Mouse (Mus musculus) T-helper 2 cell (primary cell): ENCODE measurements around the gene Sh3pxd2b.

ENCODE experiments used
- in situ Hi-C: fragments of 300-600 bp; cut with MboI, MseI; formaldehyde crosslinking; loops from one replicate; pipeline ENCODE4 v1.15.1; 2025; ENCODE audit warnings: high pct_unique_total_duplicates

Sh3pxd2b gene

DNA sequence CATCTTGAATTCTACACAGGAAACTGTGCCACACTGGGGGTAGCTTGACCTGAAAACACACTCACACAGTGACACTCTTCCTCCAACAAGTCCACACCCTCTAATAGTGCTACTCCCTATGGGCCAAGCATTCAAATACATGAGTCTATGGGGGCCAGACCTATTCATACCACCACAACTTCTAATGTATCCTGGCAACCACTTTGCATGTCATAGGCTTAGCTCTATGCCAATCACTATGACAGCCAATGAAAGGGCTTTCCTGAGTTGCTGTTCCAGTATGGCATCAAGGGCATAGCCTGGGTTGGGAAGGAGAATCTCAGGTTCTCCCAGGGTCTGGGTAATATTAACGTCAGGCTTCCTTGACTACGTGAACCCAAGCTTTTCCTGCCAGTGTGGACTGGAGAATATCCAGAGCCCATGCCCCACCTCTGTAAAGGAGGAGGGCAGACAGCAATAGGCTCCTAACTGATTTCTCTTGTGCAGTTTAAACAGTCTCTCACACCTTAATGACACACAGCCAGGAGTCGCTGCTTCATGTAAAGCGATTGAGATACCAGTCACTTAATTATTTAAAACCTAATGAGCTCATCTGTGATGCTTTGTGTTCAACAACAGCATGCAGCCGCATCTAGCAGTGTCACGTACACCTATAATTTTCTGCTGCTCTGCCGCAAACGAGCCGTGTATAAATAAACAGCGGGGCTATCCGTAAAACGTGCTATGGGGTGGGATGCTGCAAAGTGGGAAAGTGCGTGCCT lies 25.8 kb downstream of the Sh3pxd2b start:
- in situ Hi-C loops, result loop anchor here (10.0 kb wide), 1 partner anchor 1049 kb away; no protein-coding TSS in a partner anchor

DNA sequence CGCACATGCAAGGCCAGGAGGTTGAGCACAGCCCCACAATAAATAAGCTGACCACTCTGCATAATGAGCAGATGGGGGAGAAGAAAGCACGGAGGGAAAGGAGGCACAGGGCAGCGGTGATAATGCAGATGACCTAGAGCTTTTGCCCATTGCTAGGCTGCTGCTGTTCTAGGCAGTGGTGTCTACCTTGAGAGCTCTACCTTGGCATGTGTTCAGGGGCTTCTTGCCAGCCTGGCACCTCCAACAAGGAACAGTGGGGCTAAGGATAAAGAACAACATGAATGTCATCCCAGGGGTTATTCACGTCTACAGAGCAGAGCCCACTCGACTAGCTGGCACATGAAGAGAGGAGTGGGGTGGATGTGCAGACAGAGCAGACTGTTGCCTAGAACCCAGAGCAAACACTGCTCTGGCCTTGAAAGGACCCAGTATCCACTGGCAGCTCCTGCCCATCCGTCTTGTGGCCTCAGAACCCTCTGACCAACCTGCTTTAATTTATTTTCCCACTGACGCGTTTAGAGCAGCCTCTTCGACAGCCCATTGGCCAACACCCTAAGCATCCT lies 26.5 kb downstream of the Sh3pxd2b start:
- in situ Hi-C loops, result loop anchor here (10.0 kb wide), 1 partner anchor 1049 kb away; no protein-coding TSS in a partner anchor

DNA sequence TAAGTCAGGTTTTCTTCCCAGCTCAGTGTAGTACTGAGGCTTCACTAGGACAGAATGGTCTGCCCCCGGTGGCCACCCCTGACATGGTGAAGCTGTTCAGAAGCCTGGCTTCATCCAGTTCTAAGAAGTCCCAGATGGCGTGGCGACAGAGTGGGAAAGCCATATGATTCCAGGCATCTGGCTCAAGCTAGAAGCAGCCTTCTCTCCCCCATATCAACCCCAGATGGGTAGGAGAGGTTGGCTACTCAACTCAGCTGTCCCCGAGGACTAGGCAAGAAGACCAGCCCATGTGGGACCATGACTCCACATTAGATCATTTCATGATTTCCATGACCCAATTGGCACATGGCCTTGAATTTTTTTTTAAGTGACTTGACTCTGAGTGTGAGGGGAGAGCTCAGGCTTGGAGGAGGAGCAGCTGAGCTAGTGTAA lies 27.5 kb downstream of the Sh3pxd2b start:
- in situ Hi-C loops, result loop anchor here (10.0 kb wide), 1 partner anchor 1050 kb away; no protein-coding TSS in a partner anchor

DNA sequence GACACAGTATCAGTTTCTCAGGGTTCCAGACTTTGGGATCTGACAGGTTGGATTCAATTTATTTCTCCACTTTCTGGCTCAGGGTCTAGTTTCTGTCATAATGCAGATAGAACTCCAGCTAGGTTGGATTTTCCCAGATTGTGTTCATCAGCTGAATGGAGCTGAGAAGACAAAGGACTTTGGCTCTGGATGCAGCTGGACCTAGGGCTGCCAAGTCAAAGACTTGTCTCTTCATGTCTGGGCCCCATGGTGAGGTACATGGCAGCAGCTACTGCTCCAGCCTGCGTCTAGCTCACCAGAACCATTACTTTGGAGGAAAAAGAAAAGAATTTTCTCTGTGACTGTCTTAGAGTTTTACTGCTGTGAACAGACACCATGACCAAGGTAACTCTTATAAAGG lies 28.5 kb downstream of the Sh3pxd2b start:
- in situ Hi-C loops, result loop anchor here (10.0 kb wide), 1 partner anchor 1051 kb away; no protein-coding TSS in a partner anchor

DNA sequence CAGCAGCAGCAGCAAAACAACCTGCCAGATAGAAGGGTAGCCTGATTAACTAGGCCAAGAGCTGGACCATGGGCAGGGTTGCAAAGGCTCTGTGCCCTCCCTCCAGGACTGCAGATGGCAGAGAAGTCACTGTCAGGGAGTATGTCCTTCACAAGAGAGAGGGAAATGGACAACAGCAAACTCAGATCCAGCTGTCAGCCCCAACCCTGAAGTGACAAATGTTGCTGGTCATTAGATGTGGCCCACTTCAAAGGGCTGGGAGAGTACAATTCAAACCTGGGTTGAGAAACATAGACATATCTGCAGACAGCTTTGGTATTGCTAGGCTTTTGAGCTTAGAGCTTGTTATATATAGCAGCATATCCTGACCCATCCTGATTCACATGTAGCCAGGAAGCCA lies 32.3 kb downstream of the Sh3pxd2b start:
- in situ Hi-C loops, result loop anchor here (10.0 kb wide), 1 partner anchor 1055 kb away; no protein-coding TSS in a partner anchor

DNA sequence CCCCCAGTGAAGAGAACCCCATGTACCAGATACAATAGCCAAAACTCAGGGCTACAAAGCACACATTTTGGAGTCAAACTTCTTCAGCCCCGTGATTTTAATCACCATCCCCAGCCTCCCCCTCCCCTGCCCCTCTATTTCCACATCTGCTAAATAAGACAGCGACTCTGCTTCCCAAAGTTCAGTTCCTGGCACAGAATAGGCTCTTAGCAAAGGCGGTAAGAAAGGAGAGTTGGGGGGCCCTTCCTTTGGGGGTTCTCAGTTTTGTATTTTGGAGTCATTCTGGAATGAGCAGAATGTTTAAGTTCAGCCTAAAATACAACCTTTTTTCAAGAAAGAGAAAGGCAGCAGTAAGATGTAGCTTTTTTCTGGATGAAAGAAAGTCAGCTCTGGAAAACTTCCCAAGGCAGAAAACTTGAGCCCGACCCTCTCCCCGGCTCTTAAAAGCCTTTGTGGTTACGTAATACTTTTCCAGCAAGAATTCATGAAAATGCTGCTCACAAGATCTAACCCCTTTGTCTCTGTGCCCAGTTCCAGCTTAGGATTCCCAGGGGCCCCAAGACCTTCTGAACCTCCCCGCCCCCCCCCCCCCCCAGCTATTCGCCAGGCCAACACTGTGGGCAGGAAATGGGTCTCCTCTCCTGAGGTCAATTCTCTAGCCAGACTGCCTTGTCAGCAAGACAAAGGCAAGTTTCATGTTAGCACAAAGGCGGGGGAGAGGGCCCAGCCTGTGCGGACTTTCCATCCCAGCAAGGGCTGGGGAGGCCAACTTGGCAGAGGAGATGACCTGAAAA lies 35.9 kb downstream of the Sh3pxd2b start:
- in situ Hi-C loops, result no loop called here

DNA sequence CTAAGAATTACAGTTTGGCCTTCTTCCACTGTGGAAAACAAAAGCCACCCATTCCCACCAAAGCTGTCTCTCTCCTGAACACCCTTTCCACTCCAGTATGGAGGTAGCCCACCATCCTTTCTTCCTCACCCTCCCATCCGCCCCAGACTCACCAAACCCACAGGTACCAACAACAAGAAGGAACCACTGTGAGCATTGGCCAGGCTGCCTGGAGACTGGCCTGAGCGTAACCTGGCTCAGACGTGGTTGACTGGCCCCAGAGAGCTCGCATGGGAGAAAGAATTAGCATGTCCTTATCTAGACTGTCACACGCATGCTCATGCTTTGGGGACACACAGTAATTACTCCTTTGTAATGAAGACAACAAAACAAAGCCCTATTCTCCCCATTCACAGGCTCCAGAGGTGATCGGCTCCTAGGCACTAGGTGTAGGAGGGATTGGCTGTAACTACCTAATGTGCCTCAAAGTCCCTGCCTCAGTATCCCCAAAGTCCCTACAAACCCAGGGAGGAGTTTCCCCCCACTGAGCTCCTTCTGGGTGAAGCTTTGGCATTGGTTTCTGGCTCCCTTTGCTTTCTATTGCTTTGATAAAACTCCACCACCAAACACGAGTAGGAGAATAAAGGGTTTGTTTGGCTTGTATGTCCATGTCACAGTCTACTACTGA lies 36.6 kb downstream of the Sh3pxd2b start:
- in situ Hi-C loops, result no loop called here

DNA sequence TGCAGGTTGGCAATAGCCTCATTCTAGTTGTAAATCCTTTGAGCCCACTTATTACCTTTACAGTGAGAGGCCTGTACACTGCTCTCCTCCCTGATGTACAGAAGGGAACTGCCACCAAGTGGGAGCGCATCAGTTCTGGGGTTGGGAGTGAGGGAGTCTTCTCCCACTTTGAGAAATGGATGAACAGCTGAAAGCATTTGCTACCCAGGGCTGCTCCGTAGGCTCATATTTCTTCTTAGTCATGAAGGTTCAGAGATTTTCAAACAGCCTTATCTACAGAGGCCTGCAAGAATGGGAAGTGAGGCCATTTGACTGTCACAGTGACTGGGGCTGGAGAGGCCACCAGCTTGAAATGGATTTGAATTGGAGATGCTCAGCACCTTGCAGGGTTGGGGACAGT lies 38.4 kb downstream of the Sh3pxd2b start:
- in situ Hi-C loops, result no loop called here

DNA sequence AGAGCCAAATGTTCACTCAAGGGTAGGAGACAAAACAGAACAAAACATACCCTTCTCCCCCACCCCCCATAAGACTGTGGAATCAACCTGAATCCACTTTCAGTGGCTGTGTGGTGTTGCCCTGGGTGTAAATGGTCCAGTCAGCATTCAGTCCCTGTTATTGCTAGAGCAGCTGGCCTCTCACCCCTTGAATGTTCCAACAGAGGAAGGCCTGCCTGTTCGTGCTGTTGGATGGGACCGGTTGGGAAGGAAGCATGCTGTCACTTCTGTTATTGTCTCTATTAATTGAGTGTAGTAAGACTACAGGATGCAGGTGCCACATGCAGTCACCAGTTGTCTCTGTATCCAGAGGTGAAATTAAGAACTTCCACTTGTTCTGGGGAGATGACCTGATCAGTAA lies 40.4 kb downstream of the Sh3pxd2b start:
- in situ Hi-C loops, result no loop called here

DNA sequence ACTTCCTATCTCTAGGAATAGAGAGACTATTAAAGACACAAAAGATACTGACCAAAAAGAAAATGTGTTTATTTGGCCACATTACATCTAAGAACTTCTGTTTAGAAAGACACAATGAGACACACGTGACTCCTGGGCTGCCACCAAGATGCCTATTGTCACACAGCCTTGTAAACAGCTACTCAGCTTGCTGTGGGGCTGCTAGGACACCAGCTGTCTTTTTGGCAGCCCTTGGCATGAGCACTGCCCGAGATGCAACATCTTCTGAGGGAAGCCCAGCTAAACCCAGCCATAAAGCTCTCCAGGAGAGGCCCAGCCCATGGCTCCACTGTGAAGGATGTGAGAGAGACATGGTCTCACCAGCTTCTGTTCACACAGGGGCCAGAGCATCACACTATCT lies 45.5 kb downstream of the Sh3pxd2b start:
- in situ Hi-C loops, result no loop called here

DNA sequence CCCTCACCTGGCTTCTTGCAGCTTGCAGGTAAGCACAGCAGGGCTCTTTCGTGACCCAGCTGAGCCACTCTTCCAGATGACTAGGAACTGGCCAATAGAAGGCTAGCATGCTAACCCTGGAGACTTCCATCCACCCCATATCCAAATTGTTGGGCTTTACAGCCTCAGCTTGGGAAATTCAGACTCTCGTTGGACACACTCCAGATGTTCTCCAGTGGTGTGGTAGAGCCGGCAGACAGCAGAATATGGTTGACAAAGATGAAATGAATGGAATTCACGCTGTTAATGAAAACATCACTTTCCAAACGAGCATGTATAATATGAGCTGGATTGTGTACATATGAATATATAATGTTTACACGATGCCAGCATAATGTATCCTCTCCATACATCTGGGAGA lies 48.2 kb downstream of the Sh3pxd2b start:
- in situ Hi-C loops, result no loop called here

DNA sequence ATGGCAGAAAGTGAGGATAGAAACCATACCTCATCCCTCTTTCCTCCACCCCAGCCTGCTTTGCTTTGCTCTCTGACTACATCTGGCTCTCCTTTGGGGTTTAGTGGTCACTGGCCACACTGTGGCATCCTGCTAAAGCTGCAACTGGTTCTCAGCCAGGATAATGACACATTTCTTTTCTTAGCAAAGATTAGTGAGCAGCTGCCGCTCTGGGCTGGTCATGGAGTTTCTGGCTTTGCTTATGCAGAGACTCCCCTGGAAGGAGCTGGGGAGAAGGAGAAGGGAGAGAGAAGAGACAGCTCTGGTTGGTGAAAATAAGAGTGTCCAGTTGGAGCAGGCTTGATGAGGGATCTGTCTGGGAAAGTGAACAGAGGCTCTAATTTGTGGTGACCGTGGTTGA lies 50.8 kb downstream of the Sh3pxd2b start:
- in situ Hi-C loops, result no loop called here

DNA sequence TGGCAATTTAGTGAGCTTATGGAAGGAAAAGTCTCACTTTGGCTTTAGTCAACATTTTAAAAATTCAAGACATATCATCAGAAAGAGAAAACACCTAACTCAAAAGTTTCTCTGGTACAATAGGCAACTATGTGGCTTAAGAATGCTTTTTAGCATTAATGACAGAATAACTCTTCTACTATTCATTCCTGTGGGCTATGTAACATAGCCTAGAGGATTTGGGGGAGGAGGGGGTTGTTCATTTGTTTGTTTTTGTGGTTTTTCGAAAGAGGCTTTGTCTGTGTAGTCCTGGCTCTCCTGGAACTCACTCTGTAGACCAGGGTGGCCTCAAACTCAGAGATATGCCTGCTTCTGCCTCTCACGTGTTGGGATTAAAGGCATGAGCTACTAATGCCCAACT lies 51.6 kb downstream of the Sh3pxd2b start:
- in situ Hi-C loops, result no loop called here

DNA sequence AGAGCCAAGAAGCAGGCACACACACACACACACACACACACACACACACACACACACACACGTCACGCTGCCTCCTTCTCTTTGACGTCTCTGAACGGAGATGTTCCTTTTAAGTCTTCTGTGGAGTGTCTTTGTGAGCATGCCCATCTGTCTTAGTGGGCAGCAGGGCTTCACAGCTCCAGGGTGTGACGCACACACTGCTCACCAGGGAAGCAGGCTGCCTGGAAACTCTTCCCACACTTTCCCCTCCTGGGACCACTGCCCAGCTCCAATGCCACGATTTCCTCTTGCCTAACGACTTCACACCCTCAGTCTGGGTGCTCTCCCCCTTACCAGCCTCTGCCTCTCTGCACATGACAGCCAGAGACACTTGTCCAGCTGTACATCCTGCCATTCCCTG lies 55.1 kb downstream of the Sh3pxd2b start:
- in situ Hi-C loops, result no loop called here

DNA sequence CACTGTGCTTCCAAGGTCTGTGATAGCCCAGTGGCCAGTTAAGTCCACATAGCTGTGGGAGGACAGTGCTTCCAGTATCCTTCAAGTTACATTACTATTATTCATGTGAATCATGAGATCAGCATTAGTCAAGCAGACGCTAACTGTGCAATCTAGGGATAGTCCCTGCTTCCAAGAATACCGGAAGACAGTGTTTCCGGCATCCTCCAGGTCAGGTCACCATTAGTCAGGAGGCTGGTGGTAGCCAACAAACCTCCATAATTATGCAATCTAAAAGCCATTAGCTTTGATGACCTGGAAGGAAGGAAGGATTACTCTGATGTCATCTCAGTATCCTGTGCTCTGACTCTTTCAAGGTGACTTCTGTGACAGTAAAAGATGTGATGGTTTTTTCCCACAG lies 57.1 kb downstream of the Sh3pxd2b start:
- in situ Hi-C loops, result no loop called here

DNA sequence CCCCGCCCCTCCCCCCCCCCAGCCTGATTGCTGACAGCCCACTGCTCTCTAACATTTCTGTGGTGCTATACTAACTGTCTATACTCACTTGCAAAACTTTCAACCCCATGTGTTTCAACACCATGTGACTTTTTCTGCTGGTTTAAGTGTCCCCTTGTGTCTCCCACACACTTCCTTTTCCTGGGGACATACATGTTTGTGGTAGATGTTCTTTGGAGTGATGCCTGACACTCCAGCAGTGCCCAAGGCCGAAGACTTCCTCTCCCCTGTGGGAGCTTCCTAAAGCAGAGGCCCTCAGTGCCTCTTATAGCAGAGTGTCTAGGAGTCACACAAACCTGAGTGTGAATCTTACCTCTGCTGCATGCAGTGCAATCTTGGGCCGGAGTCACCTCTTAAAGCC lies 60.2 kb downstream of the Sh3pxd2b start:
- in situ Hi-C loops, result no loop called here

DNA sequence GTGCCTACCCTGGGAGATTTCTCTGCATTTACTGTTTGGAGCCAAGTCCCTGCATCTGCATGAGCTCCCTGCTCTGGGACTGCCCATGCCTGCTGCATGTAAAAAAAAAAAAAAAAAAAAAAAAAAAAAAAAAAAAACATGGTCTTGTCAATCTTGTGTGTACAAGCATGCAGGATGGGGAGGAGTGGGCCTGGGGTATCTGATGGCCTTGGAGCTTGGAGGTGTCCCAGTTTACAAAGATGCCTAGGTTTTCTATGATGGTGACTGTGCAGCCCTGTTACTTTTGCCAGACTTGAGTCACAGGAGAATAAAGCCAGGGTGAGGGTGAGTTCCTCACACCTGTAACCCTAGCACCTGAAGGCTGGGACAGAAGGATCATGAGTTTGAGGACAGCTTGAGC lies 61.4 kb downstream of the Sh3pxd2b start:
- in situ Hi-C loops, result no loop called here

DNA sequence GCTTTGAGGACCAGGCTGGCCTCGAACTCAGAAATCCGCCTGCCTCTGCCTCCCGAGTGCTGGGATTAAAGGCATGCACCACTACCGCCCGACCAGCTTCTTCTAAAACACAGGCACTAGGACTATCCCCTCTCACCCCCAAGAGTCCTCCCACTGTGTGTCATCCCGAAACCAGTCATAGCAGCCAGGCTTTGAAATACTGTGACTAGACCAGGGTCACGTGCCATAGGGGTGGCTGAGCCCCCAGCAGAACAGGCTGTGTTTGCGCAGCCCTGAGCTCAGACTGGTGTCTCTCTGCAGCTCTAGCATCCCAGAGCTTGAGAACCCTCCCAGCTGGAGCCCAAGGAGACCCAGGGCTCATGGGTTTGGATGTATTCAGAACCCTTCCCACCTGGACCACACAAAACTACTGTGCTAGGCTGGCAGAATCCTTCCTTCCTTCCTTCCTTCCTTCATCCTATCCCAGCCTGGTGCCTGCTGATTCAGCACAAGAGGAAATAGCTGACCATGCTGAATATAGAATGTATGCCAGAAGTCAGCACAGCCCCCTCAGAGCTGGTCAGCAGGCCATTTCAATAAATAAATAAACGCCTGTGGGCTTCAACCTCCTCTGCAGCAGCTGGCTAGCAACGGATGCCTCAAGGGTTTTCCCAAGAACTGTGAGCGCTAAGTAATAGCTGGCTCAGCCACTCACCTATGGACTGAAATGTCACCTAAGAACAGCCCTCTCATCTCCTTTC lies 62.4 kb downstream of the Sh3pxd2b start:
- in situ Hi-C loops, result no loop called here

DNA sequence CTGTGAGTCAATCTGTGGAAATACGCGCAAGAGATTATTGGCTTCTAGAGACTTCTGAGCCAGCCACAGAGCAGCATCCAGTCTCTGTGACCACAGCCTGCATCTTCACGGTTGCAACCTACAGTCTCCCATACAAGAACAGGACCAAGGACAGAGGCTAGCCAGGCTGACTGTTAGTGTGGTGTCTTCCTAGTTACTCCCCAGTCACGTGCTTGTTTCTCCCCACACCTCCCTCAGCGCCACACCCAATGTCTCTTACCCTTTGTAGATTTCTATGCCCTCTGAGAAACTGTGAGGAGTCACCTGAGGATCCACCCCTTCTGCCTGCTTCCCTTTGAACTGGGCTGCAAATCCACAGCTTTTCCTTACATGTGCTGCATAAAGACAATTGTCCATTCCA lies 72.4 kb downstream of the Sh3pxd2b start:
- in situ Hi-C loops, result no loop called here

DNA sequence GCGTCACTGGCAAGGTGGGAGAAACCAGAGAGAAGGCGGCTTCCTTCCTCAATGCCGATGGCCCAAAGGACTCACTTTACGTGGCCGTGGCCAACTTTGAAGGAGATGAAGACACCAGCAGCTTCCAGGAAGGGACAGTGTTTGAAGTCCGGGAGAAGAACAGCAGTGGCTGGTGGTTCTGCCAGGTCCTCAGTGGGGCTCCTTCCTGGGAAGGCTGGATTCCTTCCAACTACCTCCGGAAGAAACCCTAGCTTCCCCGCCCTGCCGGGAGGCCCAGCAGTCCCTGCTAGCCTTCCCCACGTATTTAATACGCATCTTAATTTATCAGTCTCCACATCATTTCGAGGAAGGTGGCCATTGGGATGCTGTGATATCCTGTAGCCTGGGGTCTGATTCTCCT lies 75.7 kb downstream of the Sh3pxd2b start:
- in situ Hi-C loops, result no loop called here

DNA sequence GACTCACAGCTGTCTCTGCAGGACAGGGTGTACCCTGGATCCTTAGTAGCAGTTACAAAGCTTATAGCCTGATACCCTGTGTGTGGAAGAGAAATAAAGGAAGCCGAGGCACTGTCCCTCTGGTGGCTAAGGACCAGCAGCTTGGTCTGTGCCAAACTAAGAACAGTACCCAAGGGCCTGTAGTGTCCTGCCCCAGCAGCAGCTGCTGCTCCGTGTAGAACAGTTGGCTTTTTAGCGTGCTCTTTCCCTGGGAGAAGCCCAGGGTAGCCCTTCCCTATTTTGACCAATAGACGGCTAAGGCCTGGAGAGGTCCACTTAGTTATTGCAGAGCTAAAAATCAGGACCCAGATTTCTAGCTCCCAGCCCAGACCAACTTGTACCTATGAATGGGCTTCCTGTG lies 77.0 kb downstream of the Sh3pxd2b start:
- in situ Hi-C loops, result no loop called here
